Mouse (Mus musculus): ENCODE measurements around the gene Gm11549. TPM values are rescaled to one million over a fixed set of nuclear protein-coding genes. Genes with fewer than 3 reads are reported as not detected.

Gene Gm11549
- polyA plus RNA-seq, 1 experiment from 2014 or later: 1.3 TPM

GRCm38 (mm10) chr3:36491535-36491934, 30.1 kb downstream of the Gm11549 start:
- DNase-seq (ENCODE audit: low spot score, missing footprints): no peak
- Histone ChIP-seq H3K36me3 (ENCODE audit: control insufficient read depth, insufficient read depth, low read length) (no peaks in the 10 kb centered on the region), H3K27ac (ENCODE audit: low read depth, low read length) (no peak overlapping the region), H3K9me3 (ENCODE audit: control insufficient read depth, low read length) (no peaks in the 10 kb centered on the region), H3K4me2 (no peak overlapping the region), H3K4me3 (ENCODE audit: low read depth, low read length) (no peak overlapping the region), H3K27me3 (ENCODE audit: control insufficient read depth, insufficient read depth, low read length) (no peaks in the 10 kb centered on the region), H3K9ac (ENCODE audit: low read length) (no peak overlapping the region), H3K4me1 (ENCODE audit: control insufficient read depth, insufficient read depth, low read length) (no peaks in the 10 kb centered on the region)
- 92% methylated on average over 5 of the region's 5 CpGs for WGBS
- ATAC-seq (ENCODE audit: low FRiP score): no peak

GRCm38 (mm10) chr3:36489590-36489910, 32.1 kb downstream of the Gm11549 start:
- WGBS: 95% methylated on average over 1 of the region's 1 CpGs
- no peaks in the 10 kb centered on the region for H3K9me3 ChIP-seq (ENCODE audit: control insufficient read depth, low read length)
- H3K27ac ChIP-seq (ENCODE audit: low read depth, low read length): no peak overlapping the region
- H3K4me2 ChIP-seq: no peak overlapping the region
- ATAC-seq (ENCODE audit: low FRiP score) (no peak), DNase-seq (ENCODE audit: low spot score, missing footprints) (no peak)
- H3K9ac ChIP-seq (ENCODE audit: low read length): no peak overlapping the region
- H3K36me3 ChIP-seq (ENCODE audit: control insufficient read depth, insufficient read depth, low read length): no peaks in the 10 kb centered on the region
- no peaks in the 10 kb centered on the region for H3K27me3 ChIP-seq (ENCODE audit: control insufficient read depth, insufficient read depth, low read length)
- H3K4me1 ChIP-seq (ENCODE audit: control insufficient read depth, insufficient read depth, low read length): no peaks in the 10 kb centered on the region
- no peak overlapping the region for H3K4me3 ChIP-seq (ENCODE audit: low read depth, low read length)

GRCm38 (mm10) chr3:36488899-36489589, 32.6 kb downstream of the Gm11549 start:
- WGBS: 83% methylated on average over 6 of the region's 6 CpGs
- DNase-seq (ENCODE audit: low spot score, missing footprints) (no peak), ATAC-seq (ENCODE audit: low FRiP score) (no peak)
- no peaks in the 10 kb centered on the region for H3K27me3 ChIP-seq (ENCODE audit: control insufficient read depth, insufficient read depth, low read length)
- H3K9ac ChIP-seq (ENCODE audit: low read length): no peak overlapping the region
- no peaks in the 10 kb centered on the region for H3K36me3 ChIP-seq (ENCODE audit: control insufficient read depth, insufficient read depth, low read length)
- no peak overlapping the region for H3K4me3 ChIP-seq (ENCODE audit: low read depth, low read length)
- H3K9me3 ChIP-seq (ENCODE audit: control insufficient read depth, low read length): no peaks in the 10 kb centered on the region
- no peaks in the 10 kb centered on the region for H3K4me1 ChIP-seq (ENCODE audit: control insufficient read depth, insufficient read depth, low read length)
- no peak overlapping the region for H3K27ac ChIP-seq (ENCODE audit: low read depth, low read length)
- H3K4me2 ChIP-seq: no peak overlapping the region

GRCm38 (mm10) chr3:36488367-36488766, 33.2 kb downstream of the Gm11549 start:
- Histone ChIP-seq H3K27ac (ENCODE audit: low read depth, low read length) (no peak overlapping the region), H3K4me2 (no peak overlapping the region), H3K4me3 (ENCODE audit: low read depth, low read length) (no peak overlapping the region), H3K27me3 (ENCODE audit: control insufficient read depth, insufficient read depth, low read length) (no peaks in the 10 kb centered on the region), H3K9me3 (ENCODE audit: control insufficient read depth, low read length) (no peaks in the 10 kb centered on the region), H3K36me3 (ENCODE audit: control insufficient read depth, insufficient read depth, low read length) (no peaks in the 10 kb centered on the region), H3K4me1 (ENCODE audit: control insufficient read depth, insufficient read depth, low read length) (no peaks in the 10 kb centered on the region), H3K9ac (ENCODE audit: low read length) (no peak overlapping the region)
- WGBS: 70% methylated on average over 1 of the region's 1 CpGs
- no peak for ATAC-seq (ENCODE audit: low FRiP score)
- DNase-seq (ENCODE audit: low spot score, missing footprints): no peak

GRCm38 (mm10) chr3:36486881-36487280, 34.7 kb downstream of the Gm11549 start:
- no peak for DNase-seq (ENCODE audit: low spot score, missing footprints)
- no peak overlapping the region for H3K4me2 ChIP-seq
- WGBS: 90% methylated on average over 6 of the region's 6 CpGs
- no peak overlapping the region for H3K27ac ChIP-seq (ENCODE audit: low read depth, low read length)
- H3K9me3 ChIP-seq (ENCODE audit: control insufficient read depth, low read length): no peaks in the 10 kb centered on the region
- peaks cover 2% of the 10 kb centered on the region for H3K4me1 ChIP-seq (ENCODE audit: control insufficient read depth, insufficient read depth, low read length)
- H3K27me3 ChIP-seq (ENCODE audit: control insufficient read depth, insufficient read depth, low read length): no peaks in the 10 kb centered on the region
- H3K9ac ChIP-seq (ENCODE audit: low read length): no peak overlapping the region
- H3K4me3 ChIP-seq (ENCODE audit: low read depth, low read length): no peak overlapping the region
- no peaks in the 10 kb centered on the region for H3K36me3 ChIP-seq (ENCODE audit: control insufficient read depth, insufficient read depth, low read length)
- no peak for ATAC-seq (ENCODE audit: low FRiP score)

- no peaks in the 10 kb centered on the region for H3K27me3 ChIP-seq (ENCODE audit: control insufficient read depth, insufficient read depth, low read length)
- no peak overlapping the region for H3K9ac ChIP-seq (ENCODE audit: low read length)
- peaks cover 6% of the 10 kb centered on the region for H3K4me1 ChIP-seq (ENCODE audit: control insufficient read depth, insufficient read depth, low read length)
- H3K4me2 ChIP-seq: no peak overlapping the region
- ATAC-seq (ENCODE audit: low FRiP score) (no peak), DNase-seq (ENCODE audit: low spot score, missing footprints) (no peak)
- H3K36me3 ChIP-seq (ENCODE audit: control insufficient read depth, insufficient read depth, low read length): no peaks in the 10 kb centered on the region
- WGBS: 54% methylated on average over 6 of the region's 6 CpGs
- no peak overlapping the region for H3K27ac ChIP-seq (ENCODE audit: low read depth, low read length)
- H3K9me3 ChIP-seq (ENCODE audit: control insufficient read depth, low read length): no peaks in the 10 kb centered on the region
- no peak overlapping the region for H3K4me3 ChIP-seq (ENCODE audit: low read depth, low read length)
Measured at GRCm38 (mm10) chr3:36486176-36486575, 35.4 kb downstream of the Gm11549 start.

GRCm38 (mm10) chr3:36484292-36484691, 37.3 kb downstream of the Gm11549 start:
- Histone ChIP-seq H3K4me2 (no peak overlapping the region), H3K9me3 (ENCODE audit: control insufficient read depth, low read length) (no peaks in the 10 kb centered on the region), H3K36me3 (ENCODE audit: control insufficient read depth, insufficient read depth, low read length) (no peaks in the 10 kb centered on the region), H3K4me3 (ENCODE audit: low read depth, low read length) (no peak overlapping the region), H3K9ac (ENCODE audit: low read length) (no peak overlapping the region), H3K27ac (ENCODE audit: low read depth, low read length) (no peak overlapping the region), H3K4me1 (ENCODE audit: control insufficient read depth, insufficient read depth, low read length) (peaks cover 6% of the 10 kb centered on the region), H3K27me3 (ENCODE audit: control insufficient read depth, insufficient read depth, low read length) (no peaks in the 10 kb centered on the region)
- DNase-seq (ENCODE audit: low spot score, missing footprints) (no peak), ATAC-seq (ENCODE audit: low FRiP score) (no peak)
- WGBS: 90% methylated on average over 4 of the region's 4 CpGs

GRCm38 (mm10) chr3:36482940-36483339, 38.7 kb downstream of the Gm11549 start:
- Histone ChIP-seq H3K4me1 (ENCODE audit: control insufficient read depth, insufficient read depth, low read length) (peaks cover 6% of the 10 kb centered on the region), H3K27ac (ENCODE audit: low read depth, low read length) (no peak overlapping the region), H3K9me3 (ENCODE audit: control insufficient read depth, low read length) (no peaks in the 10 kb centered on the region), H3K36me3 (ENCODE audit: control insufficient read depth, insufficient read depth, low read length) (no peaks in the 10 kb centered on the region), H3K9ac (ENCODE audit: low read length) (no peak overlapping the region), H3K4me3 (ENCODE audit: low read depth, low read length) (no peak overlapping the region), H3K27me3 (ENCODE audit: control insufficient read depth, insufficient read depth, low read length) (no peaks in the 10 kb centered on the region), H3K4me2 (no peak overlapping the region)
- no peak for ATAC-seq (ENCODE audit: low FRiP score)
- WGBS: 52% methylated on average over 9 of the region's 9 CpGs
- no peak for DNase-seq (ENCODE audit: low spot score, missing footprints)

- WGBS: 10% methylated on average over 11 of the region's 11 CpGs
- peaks cover 6% of the 10 kb centered on the region for H3K4me1 ChIP-seq (ENCODE audit: control insufficient read depth, insufficient read depth, low read length)
- no peaks in the 10 kb centered on the region for H3K27me3 ChIP-seq (ENCODE audit: control insufficient read depth, insufficient read depth, low read length)
- peak overlapping the region; percentile 24 for H3K4me2 ChIP-seq
- ATAC-seq (ENCODE audit: low FRiP score): peak; percentile 84
- no peaks in the 10 kb centered on the region for H3K9me3 ChIP-seq (ENCODE audit: control insufficient read depth, low read length)
- no peaks in the 10 kb centered on the region for H3K36me3 ChIP-seq (ENCODE audit: control insufficient read depth, insufficient read depth, low read length)
- H3K9ac ChIP-seq (ENCODE audit: low read length): peak overlapping the region; percentile 38; the same call in 1 of the 2 replicates
- peak; percentile 94 for DNase-seq (ENCODE audit: low spot score, missing footprints)
- no peak overlapping the region for H3K4me3 ChIP-seq (ENCODE audit: low read depth, low read length)
- H3K27ac ChIP-seq (ENCODE audit: low read depth, low read length): peak overlapping the region; percentile 79
Measured at GRCm38 (mm10) chr3:36481776-36482193, 39.8 kb downstream of the Gm11549 start.
